Mouse (Mus musculus) embryonic facial prominence, embryonic 11.5 days (tissue): ENCODE measurements around the gene Ormdl2. TPM values are rescaled to one million over a fixed set of nuclear protein-coding genes. Genes with fewer than 3 reads are reported as not detected.
A peak's percentile ranks its signal among the peaks of the same experiment; 100 is the strongest.

Experiments used
- ATAC-seq: fragments of 200-750 bp; cut with Nextera tagmentation; replicated peaks from 2 replicates; pipeline ENCODE4 v1.8.0; 2017; ENCODE audit warnings: low read depth; ENCODE audit not compliant: insufficient number of reproducible peaks, low FRiP score, low TSS enrichment
- DNase-seq: peaks from one replicate; pipeline ENCODE4 v3.0.0-alpha.2; 2015; ENCODE audit warnings: low spot score
- H3K27ac ChIP-seq: fragments of 300-500 bp; sonication (generic); replicated peaks from 2 replicates; pipeline ENCODE4 v1.5.1; 2014; ENCODE audit warnings: mild to moderate bottlenecking, low read depth, low read length, control low read depth
- H3K27me3 ChIP-seq: fragments of 300-500 bp; sonication (generic); 2 replicates; pipeline ENCODE4 v1.6.1; 2014; ENCODE audit warnings: mild to moderate bottlenecking, low read length, moderate library complexity, mixed read lengths; ENCODE audit not compliant: control insufficient read depth, insufficient read depth
- H3K36me3 ChIP-seq: fragments of 300-500 bp; sonication (generic); replicated peaks from 2 replicates; pipeline ENCODE4 v1.6.1; 2014; ENCODE audit warnings: low read depth, mild to moderate bottlenecking, low read length, moderate library complexity, mixed read lengths; ENCODE audit not compliant: control insufficient read depth, insufficient read depth
- H3K4me1 ChIP-seq: fragments of 300-500 bp; sonication (generic); 2 replicates; pipeline ENCODE4 v1.6.1; 2014; ENCODE audit warnings: low read length, mixed read lengths; ENCODE audit not compliant: control insufficient read depth, insufficient read depth
- H3K4me2 ChIP-seq: fragments of 300-500 bp; sonication (generic); 2 replicates; pipeline ENCODE4 v1.6.1; 2014; ENCODE audit warnings: low read depth, mild to moderate bottlenecking, control low read depth, low read length, moderate library complexity
- H3K4me3 ChIP-seq: fragments of 300-500 bp; sonication (generic); 2 replicates; pipeline ENCODE4 v1.5.1; 2014; ENCODE audit warnings: low read depth, low read length, control low read depth
- H3K9ac ChIP-seq: fragments of 300-500 bp; sonication (generic); replicated peaks from 2 replicates; pipeline ENCODE4 v1.6.1; 2014; ENCODE audit warnings: mild to moderate bottlenecking, control low read depth, low read length
- H3K9me3 ChIP-seq: fragments of 300-500 bp; sonication (generic); replicated peaks from 2 replicates; pipeline ENCODE4 v1.6.1; 2016; ENCODE audit warnings: mild to moderate bottlenecking, low read length, inconsistent platforms, mixed read lengths; ENCODE audit not compliant: control insufficient read depth
- WGBS: fragments of 180-500 bp; shearing (Covaris S2); extraction: QIAGEN DNeasy Blood & Tissue Kit; methylation state at CpG from one replicate; pipeline ENCODE4 v1.1.7; 2014; 5-methylcytosine and 5-hydroxymethylcytosine counted together
- polyA plus RNA-seq: library from polyadenylated mRNA; unstranded; fragments of >200 nt; fragmentation: Nextera tagmentation; extraction: Ambion mirVana; gene quantifications from 2 replicates; pipeline ENCODE4 v1.2.1, GENCODE M21; 2014

Ormdl2 gene
- polyA plus RNA-seq, 1 experiment from 2014 or later = 48.0 TPM

DNA sequence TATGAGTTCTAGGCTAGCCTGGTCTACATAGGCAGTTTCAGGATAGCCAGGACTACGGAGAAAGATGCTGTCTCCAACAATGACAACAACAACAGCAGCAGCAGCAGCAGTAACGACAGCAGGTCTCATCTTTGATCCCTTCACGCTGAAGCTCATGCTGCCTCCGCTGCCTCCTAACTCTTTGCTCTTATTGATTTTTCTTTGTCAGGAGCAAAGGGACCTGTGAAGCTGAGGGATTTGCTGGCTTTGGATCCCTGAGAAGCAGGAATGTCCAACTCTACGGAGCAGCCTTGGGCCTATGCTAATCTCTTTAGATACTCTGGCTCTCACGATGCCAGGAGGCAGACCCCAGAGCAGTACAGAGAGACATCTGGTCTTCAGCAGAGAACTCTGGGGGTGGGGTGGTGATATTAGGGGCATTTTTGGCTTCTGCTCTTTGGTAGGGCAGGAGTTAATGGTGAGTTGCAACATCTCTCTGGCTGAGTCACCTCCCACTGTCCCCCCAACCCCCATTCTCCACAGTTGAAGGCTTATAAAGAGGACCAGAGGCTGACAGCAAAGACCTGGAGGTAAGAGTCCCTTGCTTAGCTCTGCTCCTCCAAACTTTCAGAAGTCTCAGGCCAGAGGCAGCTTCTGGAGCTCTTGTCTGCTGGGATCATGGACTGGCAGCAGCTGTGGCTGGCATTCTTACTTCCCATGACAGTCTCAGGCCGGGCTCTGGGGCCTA, 30.9 kb downstream of the Ormdl2 start, which contains the start of gene Mmp19:
Gene Mmp19, plus strand, starts transcription at position 513 of the 727 bp plus-strand sequence.
- H3K27ac ChIP-seq = no peak within 1 kb of the TSS
- H3K27me3 ChIP-seq = no peaks in the 10 kb centered on the region
- H3K4me1 ChIP-seq = no peaks in the 10 kb centered on the region
- H3K4me2 ChIP-seq = no peak within 1 kb of the TSS
- WGBS = 75% methylated on average over 7 of the region's 7 CpGs
- H3K36me3 ChIP-seq = no peaks in the 10 kb centered on the region
- DNase-seq (no peak), ATAC-seq (no peak)
- H3K9me3 ChIP-seq = no peaks in the 10 kb centered on the region
- no peak within 1 kb of the TSS for H3K4me3 ChIP-seq
- H3K9ac ChIP-seq = no peak within 1 kb of the TSS

DNA sequence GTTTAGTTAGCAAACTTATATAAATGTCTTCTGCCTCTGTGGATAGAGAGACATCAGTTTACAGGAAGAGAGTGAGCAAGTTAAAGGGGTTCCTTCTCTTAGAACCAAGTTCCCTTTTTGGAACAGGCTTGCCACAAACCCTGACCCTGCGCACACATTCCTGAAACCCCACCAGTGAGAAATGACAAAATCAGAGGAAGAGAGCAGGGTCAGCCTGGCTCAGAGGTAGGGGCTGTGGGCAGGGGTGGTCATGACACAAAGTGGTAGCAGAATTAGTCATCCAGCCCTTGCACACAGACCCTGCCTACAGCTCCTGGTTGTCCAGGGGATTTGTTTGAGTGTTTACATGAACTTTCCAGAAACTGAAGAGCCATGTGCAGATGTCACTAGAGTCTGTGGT, 41.2 kb downstream of the Ormdl2 start:
- Histone ChIP-seq H3K4me1 (no peaks in the 10 kb centered on the region), H3K4me3 (no peak overlapping the region), H3K4me2 (no peak overlapping the region), H3K9ac (no peak overlapping the region), H3K27ac (no peak overlapping the region), H3K9me3 (no peaks in the 10 kb centered on the region; the same call in none of the 2 replicates), H3K36me3 (no peaks in the 10 kb centered on the region), H3K27me3 (no peaks in the 10 kb centered on the region)
- WGBS = 81% methylated on average over 1 of the region's 1 CpGs
- ATAC-seq (no peak), DNase-seq (no peak)

- DNase-seq = peak; percentile 91
- Histone ChIP-seq H3K9me3 (no peaks in the 10 kb centered on the region; the same call in 1 of the 2 replicates), H3K9ac (peak overlapping the region; percentile 43), H3K27ac (peak overlapping the region; percentile 81), H3K4me1 (no peaks in the 10 kb centered on the region), H3K4me2 (no peak overlapping the region), H3K36me3 (no peaks in the 10 kb centered on the region), H3K4me3 (no peak overlapping the region), H3K27me3 (no peaks in the 10 kb centered on the region)
- 17% methylated on average over 8 of the region's 8 CpGs for WGBS
- peak; percentile 93 for ATAC-seq
These were observed 42.2 kb downstream of the Ormdl2 start for GRCm38 (mm10) chr10:128779011-128779795.

DNA sequence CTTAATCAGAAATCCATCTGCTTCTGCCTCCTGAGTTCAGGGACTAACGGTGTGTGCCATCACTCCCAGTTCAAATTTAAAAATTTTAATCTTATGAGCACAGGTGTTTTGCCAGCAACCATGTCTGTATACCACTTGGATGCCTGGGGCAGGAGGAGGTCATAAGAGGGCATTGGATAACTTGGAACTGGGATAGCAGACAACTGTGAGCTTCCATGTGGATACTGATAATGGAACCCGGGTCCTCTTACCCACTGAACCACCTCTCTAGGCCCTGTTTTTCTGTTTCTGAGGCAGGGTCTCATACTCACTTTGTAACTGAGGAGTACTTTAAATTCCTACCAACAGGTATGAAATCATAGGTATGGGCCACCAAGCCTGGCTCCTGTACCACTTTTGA, 43.0 kb downstream of the Ormdl2 start:
- H3K4me1 ChIP-seq = no peaks in the 10 kb centered on the region
- H3K4me3 ChIP-seq = no peak overlapping the region
- H3K9me3 ChIP-seq = no peaks in the 10 kb centered on the region
- ATAC-seq (no peak), DNase-seq (no peak)
- WGBS = 83% methylated on average over 2 of the region's 2 CpGs
- no peak overlapping the region for H3K4me2 ChIP-seq
- H3K27ac ChIP-seq = no peak overlapping the region; the same call in 1 of the 2 replicates
- H3K9ac ChIP-seq = no peak overlapping the region
- H3K27me3 ChIP-seq = no peaks in the 10 kb centered on the region
- H3K36me3 ChIP-seq = no peaks in the 10 kb centered on the region

DNA sequence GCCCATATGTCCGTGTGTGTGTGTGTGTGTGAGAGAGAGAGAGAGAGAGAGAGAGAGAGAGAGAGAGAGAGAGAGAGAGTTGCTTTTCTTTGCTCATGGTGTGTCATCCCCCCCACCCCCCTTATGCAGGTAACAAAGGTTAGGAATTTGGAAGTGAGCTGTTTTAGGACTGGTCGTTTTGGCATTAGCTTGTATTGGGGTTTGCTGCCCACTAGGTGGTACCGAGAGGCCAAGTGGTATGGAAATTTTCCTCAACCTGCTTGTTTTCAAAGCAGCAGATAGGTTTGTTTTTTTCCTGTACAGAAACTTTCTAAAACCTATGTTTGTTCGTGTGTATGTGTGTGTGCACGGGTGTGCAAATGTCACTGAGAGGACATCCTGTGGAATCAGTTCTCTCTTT, 47.8 kb downstream of the Ormdl2 start:
- H3K9ac ChIP-seq = no peak overlapping the region
- no peaks in the 10 kb centered on the region for H3K36me3 ChIP-seq
- 17% methylated on average over 5 of the region's 5 CpGs for WGBS
- H3K9me3 ChIP-seq = no peaks in the 10 kb centered on the region
- H3K4me1 ChIP-seq = no peaks in the 10 kb centered on the region
- H3K27ac ChIP-seq = no peak overlapping the region
- DNase-seq = peak; percentile 48
- ATAC-seq = no peak
- no peak overlapping the region for H3K4me3 ChIP-seq
- H3K27me3 ChIP-seq = no peaks in the 10 kb centered on the region
- H3K4me2 ChIP-seq = no peak overlapping the region

DNA sequence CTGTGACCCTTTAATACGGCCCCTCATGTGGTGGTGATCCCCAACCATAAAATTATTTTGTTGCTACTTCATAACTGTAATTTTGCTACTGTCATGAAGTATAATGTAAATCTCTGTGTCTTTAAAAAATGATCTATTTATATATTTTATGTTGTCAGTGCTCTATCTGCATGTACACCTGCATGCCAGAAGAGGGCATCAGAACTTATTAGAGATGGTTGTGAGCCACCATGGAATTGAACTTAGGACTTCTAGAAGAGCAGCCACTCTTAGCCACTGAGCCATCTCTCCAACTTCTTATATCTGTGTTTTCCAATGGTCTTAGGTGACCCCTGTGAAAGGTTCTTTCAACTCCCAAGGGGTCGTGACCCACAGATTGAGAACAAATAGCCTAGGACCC, 48.5 kb downstream of the Ormdl2 start:
- 78% methylated on average over 2 of the region's 2 CpGs for WGBS
- Histone ChIP-seq H3K9ac (no peak overlapping the region), H3K4me3 (no peak overlapping the region), H3K27me3 (no peaks in the 10 kb centered on the region), H3K9me3 (no peaks in the 10 kb centered on the region), H3K4me1 (no peaks in the 10 kb centered on the region), H3K27ac (no peak overlapping the region), H3K36me3 (no peaks in the 10 kb centered on the region), H3K4me2 (no peak overlapping the region)
- DNase-seq (peak; percentile 20), ATAC-seq (no peak)

Other genes with a start within 250 kb of the Ormdl2 start
- 10.2 and 10.6 TPM in 2 replicates for gene Erbb3, start 232.0 kb downstream of the Ormdl2 start, polyA plus RNA-seq
- 765 and 782 TPM in 2 replicates for gene Rps26, start 194.9 kb downstream of the Ormdl2 start, polyA plus RNA-seq
- 3.5 and 4.9 TPM in 2 replicates for gene Ikzf4, start 175.7 kb downstream of the Ormdl2 start, polyA plus RNA-seq
- 12.2 and 15.1 TPM in 2 replicates for gene Suox, start 147.6 kb downstream of the Ormdl2 start, polyA plus RNA-seq
- 71.6 and 74.3 TPM in 2 replicates for gene Rab5b, start 125.4 kb downstream of the Ormdl2 start, polyA plus RNA-seq
- 28.7 and 68.1 TPM in 2 replicates for gene Pmel, start 117.5 kb downstream of the Ormdl2 start, polyA plus RNA-seq
- gene Cdk2, start 116.6 kb downstream of the Ormdl2 start, polyA plus RNA-seq = 135 and 146 TPM in 2 replicates
- 5.9 and 8.0 TPM in 2 replicates for gene Dgka, start 76.8 kb downstream of the Ormdl2 start, polyA plus RNA-seq
- gene Pym1, start 73.8 kb downstream of the Ormdl2 start, polyA plus RNA-seq = 45.9 TPM in 2 replicates
- 0.21 and 0.24 TPM in 2 replicates for gene Mmp19, start 30.7 kb downstream of the Ormdl2 start, polyA plus RNA-seq
- 33.8 and 35.0 TPM in 2 replicates for gene Dnajc14, start 17.6 kb downstream of the Ormdl2 start, polyA plus RNA-seq
- 14.2 and 14.8 TPM in 2 replicates for gene Tmem198b, start 17.3 kb downstream of the Ormdl2 start, polyA plus RNA-seq
- 279 and 318 TPM in 2 replicates for gene Sarnp, start 4.3 kb downstream of the Ormdl2 start, polyA plus RNA-seq
- 10.5 and 10.9 TPM in 2 replicates for gene Gdf11, start 70.1 kb upstream of the Ormdl2 start, polyA plus RNA-seq
- 324 and 334 TPM in 2 replicates for gene Cd63, start 79.3 kb upstream of the Ormdl2 start, polyA plus RNA-seq
- gene Rdh5, start 101.2 kb upstream of the Ormdl2 start, polyA plus RNA-seq = 9.2 and 11.4 TPM in 2 replicates
- gene Bloc1s1, start 102.4 kb upstream of the Ormdl2 start, polyA plus RNA-seq = 196 and 213 TPM in 2 replicates
- 2.3 and 2.7 TPM in 2 replicates for gene Itga7, start 112.2 kb upstream of the Ormdl2 start, polyA plus RNA-seq
- not detected in 2 replicates for gene Mettl7b, start 139.3 kb upstream of the Ormdl2 start, polyA plus RNA-seq
- gene Olfr9, start 167.8 kb upstream of the Ormdl2 start, polyA plus RNA-seq = not detected in 2 replicates
- not detected in 2 replicates for gene Olfr763, start 189.1 kb upstream of the Ormdl2 start, polyA plus RNA-seq
- gene Olfr764-ps1, start 218.3 kb upstream of the Ormdl2 start, polyA plus RNA-seq = not detected in 2 replicates
- not detected in 2 replicates for gene Olfr765, start 228.4 kb upstream of the Ormdl2 start, polyA plus RNA-seq
- gene Olfr766-ps1, start 247.3 kb upstream of the Ormdl2 start, polyA plus RNA-seq = not detected in 2 replicates